Mouse (Mus musculus): ENCODE data around the gene Psmb4. TPM values are rescaled to one million over a fixed set of nuclear protein-coding genes. Genes with fewer than 3 reads are reported as not detected.

Psmb4 gene
- total RNA-seq, 4 experiments from 2014 or later: 206 to 227 (median 221) TPM

Other genes starting within 250 kb of the Psmb4 start
- gene Gm10972, start 243.8 kb downstream of the Psmb4 start, total RNA-seq (2022): not detected
- 1 to 10 TPM in 2 of 4 experiments, under 1 TPM in 2; 0.46 to 1.7 (median 1.0) TPM for gene Tuft1, start 228.1 kb downstream of the Psmb4 start, total RNA-seq (2022)
- 1 to 10 TPM in 3 of 4 experiments, not detected in 1; 1.8 to 4.0 (median 3.8) TPM for gene Selenbp2, start 193.4 kb downstream of the Psmb4 start, total RNA-seq (2022)
- gene Cgn, start 100.5 kb downstream of the Psmb4 start, total RNA-seq (2022): under 1 TPM in 2 of 4 experiments, not detected in 2; 0.07 to 0.13 TPM
- gene Pogz, start 49.4 kb downstream of the Psmb4 start, total RNA-seq (2022): 10 to 100 TPM; 14.3 to 18.1 (median 16.1) TPM
- 10 to 100 TPM; 10.2 to 21.5 (median 17.0) TPM for gene Selenbp1, start 46.1 kb upstream of the Psmb4 start, total RNA-seq (2022)
- gene Rfx5, start 67.1 kb upstream of the Psmb4 start, total RNA-seq (2022): 1 to 10 TPM; 4.5 to 8.4 (median 6.1) TPM
- gene Pi4kb, start 87.8 kb upstream of the Psmb4 start, total RNA-seq (2022): 10 to 100 TPM; 16.7 to 22.2 (median 20.2) TPM
- 10 to 100 TPM; 14.2 to 18.8 (median 16.3) TPM for gene Zfp687, start 128.5 kb upstream of the Psmb4 start, total RNA-seq (2022)
- 100 to 1,000 TPM; 191 to 247 (median 221) TPM for gene Psmd4, start 155.7 kb upstream of the Psmb4 start, total RNA-seq (2022)
- gene Pip5k1a, start 220.0 kb upstream of the Psmb4 start, total RNA-seq (2022): 10 to 100 TPM; 21.9 to 27.6 (median 24.7) TPM
- 10 to 100 TPM; 51.9 to 96.7 (median 73.1) TPM for gene Vps72, start 224.1 kb upstream of the Psmb4 start, total RNA-seq (2022)
- gene Tmod4, start 237.5 kb upstream of the Psmb4 start, total RNA-seq (2022): 100 to 1,000 TPM; 688 to 884 (median 752) TPM
- 10 to 100 TPM; 24.9 to 37.2 (median 33.4) TPM for gene Scnm1, start 247.1 kb upstream of the Psmb4 start, total RNA-seq (2022)
- 1 to 10 TPM; 6.3 to 8.2 (median 7.3) TPM for gene Lysmd1, start 247.1 kb upstream of the Psmb4 start, total RNA-seq (2022)